Mouse (Mus musculus) limb, embryonic 10.5 days (tissue): ENCODE results near the gene Tcte3. TPM values are rescaled to one million over a fixed set of nuclear protein-coding genes. Genes with fewer than 3 reads are reported as not detected.

Experiments used
- polyA plus RNA-seq: library from polyadenylated mRNA; unstranded; fragments of >200 nt; fragmentation: Nextera tagmentation; extraction: Ambion mirVana; gene quantifications from 2 replicates; pipeline ENCODE4 v1.2.1, GENCODE M21; 2016

Tcte3 gene
- polyA plus RNA-seq, 1 experiment from 2014 or later: not detected

Other genes starting within 250 kb of the Tcte3 start
- gene Wdr27, start 98.3 kb downstream of the Tcte3 start, polyA plus RNA-seq: 3.4 and 5.0 TPM in 2 replicates
- gene 1600012H06Rik, start 98.3 kb downstream of the Tcte3 start, polyA plus RNA-seq: 21.3 and 25.4 TPM in 2 replicates
- 31.0 and 32.2 TPM in 2 replicates for gene Phf10, start 80.2 kb downstream of the Tcte3 start, polyA plus RNA-seq
- gene 9030025P20Rik, start 63.0 kb downstream of the Tcte3 start, polyA plus RNA-seq: 10.9 and 11.1 TPM in 2 replicates
- gene Gm3417, start 62.7 kb downstream of the Tcte3 start, polyA plus RNA-seq: 0.31 and 0.78 TPM in 2 replicates
- 4.8 and 4.9 TPM in 2 replicates for gene Gm3435, start 31.3 kb downstream of the Tcte3 start, polyA plus RNA-seq
- gene Ermard, start 280 bp downstream of the Tcte3 start, polyA plus RNA-seq: 76.1 and 100.0 TPM in 2 replicates
- 3.7 and 3.9 TPM in 2 replicates for gene Gm3448, start within 50 bp of the Tcte3 start, polyA plus RNA-seq